ENCODE assay signal across 8 mouse cellular contexts in the genomic region with DNA sequence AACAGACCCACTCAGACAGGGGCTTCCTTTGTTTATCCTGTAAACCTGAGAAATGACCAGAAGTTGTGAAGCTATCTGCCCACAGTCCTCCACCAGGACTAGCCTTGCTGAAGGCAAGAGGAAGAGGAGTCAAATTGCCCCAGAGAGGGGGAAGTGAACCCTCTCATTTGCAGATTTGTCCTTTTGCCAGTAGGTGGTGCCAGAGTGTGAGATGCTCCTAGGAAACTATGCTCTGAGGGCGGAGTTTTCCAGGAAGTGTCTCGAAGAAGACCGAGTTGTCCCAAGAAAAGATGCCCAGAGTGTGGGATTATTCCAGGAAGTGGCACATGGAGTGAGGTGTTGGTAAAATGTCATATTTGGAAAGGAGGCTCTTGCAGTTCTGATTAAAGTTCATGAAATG.
DNase-seq lines count a peak whose midpoint lies in the region.

No protein-coding gene starts in this region.

- peak; percentile 15 for DNase-seq in cerebellum, adult 11 months
- DNase-seq in cerebellum, postnatal 4 days (ENCODE audit: low spot score in 2 of 2): no peak
- peak; percentile 11 to 12 for DNase-seq in left cerebral cortex, postnatal 14 days (ENCODE audit: low spot score in 2 of 2)
- DNase-seq in left cerebral cortex, adult 8-10 months (ENCODE audit: low spot score in 2 of 2): no peak
- peak; percentile 31 to 37 for DNase-seq in adrenal gland, postnatal 36 days
- DNase-seq in kidney, adult 8-10 months: peak; percentile 8 to 25
- DNase-seq in thymus, postnatal 0 days (ENCODE audit: low spot score): peak; percentile 37
- DNase-seq in spleen, adult 12 weeks (ENCODE audit: low spot score): no peak

- intact Hi-C loops in left cerebral cortex, postnatal 14 days (cut with DNase I): no loop called here

Comparison
In these comparisons a context has a peak if more than half of its experiments do, and no peak if none do; other contexts are left out.
1. DNase-seq: peak in cerebellum, adult 11 months (single experiment), left cerebral cortex, postnatal 14 days (2 of 2), adrenal gland, postnatal 36 days (2 of 2), kidney, adult 8-10 months (2 of 2) and thymus, postnatal 0 days (single experiment); none in cerebellum, postnatal 4 days (0 of 2), left cerebral cortex, adult 8-10 months (0 of 2) and spleen, adult 12 weeks (single experiment).